Mouse (Mus musculus) midbrain, embryonic 11.5 days (tissue): ENCODE measurements at regions not wholly inside any gene's neighbourhood (a gene's known extent, or its start where the extent isn't known, plus 50 kb on each side); places are given as distances from the start of the nearest gene placed in this dataset.

ENCODE experiments used
- ATAC-seq: fragments of 200-750 bp; cut with Nextera tagmentation; 2 replicates; pipeline ENCODE4 v1.8.0; 2017; ENCODE audit warnings: moderate TSS enrichment, moderate library complexity; ENCODE audit not compliant: low FRiP score
- DNase-seq: peaks from one replicate; pipeline ENCODE4 v3.0.0; 2015; ENCODE audit warnings: low spot score; ENCODE audit errors: missing footprints
- H3K27ac ChIP-seq: fragments of 300-500 bp; sonication (generic); 2 replicates; pipeline ENCODE4 v1.5.1; 2014; ENCODE audit warnings: low read depth, low read length
- H3K27me3 ChIP-seq: fragments of 300-500 bp; sonication (generic); 2 replicates; pipeline ENCODE4 v1.6.1; 2014; ENCODE audit warnings: mild to moderate bottlenecking, low read length, moderate library complexity, mixed read lengths; ENCODE audit not compliant: control insufficient read depth, insufficient read depth
- H3K36me3 ChIP-seq: fragments of 300-500 bp; sonication (generic); 2 replicates; pipeline ENCODE4 v1.6.1; 2014; ENCODE audit warnings: mild to moderate bottlenecking, low read length, moderate library complexity, mixed read lengths; ENCODE audit not compliant: control insufficient read depth, insufficient read depth
- H3K4me1 ChIP-seq: fragments of 300-500 bp; sonication (generic); 2 replicates; pipeline ENCODE4 v1.6.1; 2014; ENCODE audit warnings: low read length; ENCODE audit not compliant: control insufficient read depth, insufficient read depth
- H3K4me2 ChIP-seq: fragments of 300-500 bp; sonication (generic); 2 replicates; pipeline ENCODE4 v1.6.1; 2014; ENCODE audit warnings: mild to moderate bottlenecking, moderate library complexity
- H3K4me3 ChIP-seq: fragments of 300-500 bp; sonication (generic); 2 replicates; pipeline ENCODE4 v1.5.1; 2014; ENCODE audit warnings: low read depth, low read length
- H3K9ac ChIP-seq: fragments of 300-500 bp; sonication (generic); 2 replicates; pipeline ENCODE4 v1.6.1; 2014; ENCODE audit warnings: low read length
- H3K9me3 ChIP-seq: fragments of 300-500 bp; sonication (generic); 2 replicates; pipeline ENCODE4 v1.6.1; 2016; ENCODE audit warnings: low read length; ENCODE audit not compliant: control insufficient read depth
- WGBS: fragments of 180-500 bp; shearing (Covaris S2); extraction: QIAGEN DNeasy Blood & Tissue Kit; methylation state at CpG from one replicate; pipeline ENCODE4 v1.1.7; 2014; 5-methylcytosine and 5-hydroxymethylcytosine counted together

GRCm38 (mm10) chr7:87147703-87148102 lies 98.2 kb upstream of the Nox4 start:
- H3K27me3 ChIP-seq = no peaks in the 10 kb centered on the region
- no peaks in the 10 kb centered on the region for H3K9me3 ChIP-seq
- ATAC-seq = no peak

DNA sequence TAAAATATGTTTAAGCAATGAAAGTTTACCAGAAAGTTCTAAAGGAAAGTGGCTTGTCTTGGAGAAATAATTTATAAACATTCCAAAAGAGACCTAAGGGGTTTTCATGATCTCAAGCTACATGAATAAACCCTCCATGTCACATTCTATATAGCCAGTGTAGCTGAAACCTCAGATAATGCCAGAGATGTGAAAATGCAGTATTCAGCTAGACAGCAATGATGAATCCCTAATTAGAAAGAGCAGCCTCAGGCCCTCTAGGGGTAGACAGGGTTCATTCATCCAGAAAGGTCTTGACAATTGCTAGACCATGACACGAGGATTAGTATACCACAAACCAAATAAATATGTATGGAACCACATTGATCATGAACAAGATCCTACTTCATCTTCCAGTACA lies 97.2 kb upstream of the Nox4 start:
- no peaks in the 10 kb centered on the region for H3K9me3 ChIP-seq
- H3K4me3 ChIP-seq = no peak overlapping the region
- H3K27me3 ChIP-seq = no peaks in the 10 kb centered on the region
- H3K36me3 ChIP-seq = no peaks in the 10 kb centered on the region
- no peak overlapping the region for H3K9ac ChIP-seq
- H3K4me2 ChIP-seq = no peak overlapping the region
- no peak overlapping the region for H3K27ac ChIP-seq
- no peaks in the 10 kb centered on the region for H3K4me1 ChIP-seq
- WGBS = 33% methylated on average over 1 of the region's 1 CpGs
- ATAC-seq (peak; percentile 16; the same call in 1 of the 2 replicates), DNase-seq (no peak)

More at GRCm38 (mm10) chr7:87147703-87148102, 98.2 kb upstream of the Nox4 start:
- no peaks in the 10 kb centered on the region for H3K36me3 ChIP-seq
- H3K4me2 ChIP-seq = no peak overlapping the region
- H3K4me1 ChIP-seq = no peaks in the 10 kb centered on the region
- no peak for DNase-seq
- H3K9ac ChIP-seq = no peak overlapping the region
- WGBS = 76% methylated on average over 3 of the region's 3 CpGs
- no peak overlapping the region for H3K4me3 ChIP-seq
- no peak overlapping the region for H3K27ac ChIP-seq

DNA sequence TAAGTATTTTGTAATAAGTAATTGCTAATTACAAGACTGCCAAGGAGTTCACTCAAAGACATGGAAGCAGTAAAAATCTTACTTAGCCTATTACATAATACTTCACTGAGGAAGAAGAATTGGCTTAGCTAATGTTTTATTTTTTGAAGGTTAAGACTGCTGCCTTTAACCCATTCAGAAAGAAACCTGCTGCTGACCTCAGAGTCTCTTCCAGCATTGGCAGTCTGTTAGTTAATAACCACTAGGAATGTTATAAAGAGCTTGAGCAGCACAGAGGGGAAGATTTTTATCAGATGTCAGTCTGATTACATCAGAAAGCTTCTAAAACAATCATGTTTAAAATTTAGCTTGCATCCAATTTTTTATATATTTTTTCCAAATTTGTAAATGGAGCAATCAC lies 94.9 kb upstream of the Nox4 start:
- H3K4me2 ChIP-seq = no peak overlapping the region
- ATAC-seq (no peak), DNase-seq (no peak)
- H3K4me3 ChIP-seq = no peak overlapping the region
- no peaks in the 10 kb centered on the region for H3K4me1 ChIP-seq
- H3K9me3 ChIP-seq = no peaks in the 10 kb centered on the region
- no peak overlapping the region for H3K9ac ChIP-seq
- H3K36me3 ChIP-seq = no peaks in the 10 kb centered on the region
- H3K27me3 ChIP-seq = no peaks in the 10 kb centered on the region
- no peak overlapping the region for H3K27ac ChIP-seq

DNA sequence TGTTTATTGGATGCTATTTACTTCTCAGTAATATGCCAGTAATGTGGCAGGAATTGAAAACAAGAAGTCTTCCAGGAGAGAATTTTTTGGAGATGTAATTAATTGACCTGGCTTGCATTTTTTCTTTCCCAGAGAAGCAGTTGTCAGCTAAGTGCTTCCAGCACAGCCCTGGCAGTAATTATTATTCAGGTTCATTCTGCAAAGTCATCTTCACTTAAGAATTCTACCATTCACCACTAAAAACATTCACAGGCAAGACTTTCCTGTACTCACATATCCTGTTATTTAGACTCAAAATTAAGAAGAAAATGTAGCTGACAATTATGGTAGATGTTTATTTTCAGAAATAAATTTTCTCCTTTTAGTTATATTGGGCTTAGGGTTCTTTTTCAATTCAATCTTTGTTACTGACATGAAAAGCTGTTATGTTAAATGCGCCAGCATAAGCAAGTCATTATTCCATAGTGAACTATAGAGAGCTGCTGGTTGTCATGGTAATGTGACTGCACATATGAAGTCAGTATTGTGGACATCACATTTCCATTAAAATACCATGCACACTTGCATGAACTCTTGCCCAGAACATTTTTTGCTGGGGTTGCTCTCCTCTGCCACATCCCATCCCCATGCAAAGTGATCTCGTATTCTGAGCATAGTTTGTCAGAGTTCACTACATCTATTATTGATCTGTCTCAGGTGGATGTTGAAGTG lies 59.3 kb upstream of the Nox4 start:
- Histone ChIP-seq H3K4me2 (no peak overlapping the region), H3K4me1 (peaks cover 2% of the 10 kb centered on the region; the same call in 1 of the 2 replicates), H3K9me3 (no peaks in the 10 kb centered on the region), H3K27ac (no peak overlapping the region), H3K9ac (no peak overlapping the region), H3K4me3 (no peak overlapping the region), H3K27me3 (no peaks in the 10 kb centered on the region), H3K36me3 (no peaks in the 10 kb centered on the region)
- 50% methylated on average over 2 of the region's 2 CpGs for WGBS
- ATAC-seq = peak; percentile 92
- no peak for DNase-seq

GRCm38 (mm10) chr7:87195647-87196046 lies 50.2 kb upstream of the Nox4 start:
- Histone ChIP-seq H3K9me3 (no peaks in the 10 kb centered on the region), H3K27ac (no peak overlapping the region), H3K36me3 (no peaks in the 10 kb centered on the region), H3K4me1 (no peaks in the 10 kb centered on the region), H3K27me3 (no peaks in the 10 kb centered on the region), H3K4me2 (no peak overlapping the region), H3K4me3 (no peak overlapping the region), H3K9ac (no peak overlapping the region)
- WGBS = 91% methylated on average over 1 of the region's 1 CpGs
- ATAC-seq (no peak), DNase-seq (no peak)
